Mouse (Mus musculus) megakaryocyte-erythroid progenitor cell, adult 5-6 weeks (primary cell): ENCODE results near the gene Megf8. TPM values are rescaled to one million over a fixed set of nuclear protein-coding genes. Genes with fewer than 3 reads are reported as not detected.

ENCODE experiments used
- total RNA-seq, 2 experiments: library from RNA; stranded (forward) in 1 of 2; stranded (reverse) in 1 of 2; fragments of 200-1000, 215-1000 nt in 1 of 2; fragments of >200 nt in 1 of 2; fragmentation: Nextera tagmentation in 1 of 2; gene quantifications; 2 replicates each; pipeline ENCODE4 v1.2.3; 2014 to 2017

Gene Megf8
- total RNA-seq, 2 experiments from 2014 or later: 2.6 to 2.7 TPM

Other genes starting within 250 kb of the Megf8 start
- 20.9 and 31.7 TPM in 2 replicates for gene Grik5, start 244.8 kb upstream of the Megf8 start, total RNA-seq (2014; fragmentation: Nextera tagmentation)
- 0.23 and 6.4 TPM in 2 replicates for gene Grik5, start 244.8 kb upstream of the Megf8 start, total RNA-seq (2017)
- 12.0 and 18.6 TPM in 2 replicates for gene Zfp574, start 244.6 kb upstream of the Megf8 start, total RNA-seq (2014; fragmentation: Nextera tagmentation)
- gene Zfp574, start 244.6 kb upstream of the Megf8 start, total RNA-seq (2017): 3.7 and 6.9 TPM in 2 replicates
- 0.40 and 0.57 TPM in 2 replicates for gene Pou2f2, start 137.4 kb upstream of the Megf8 start, total RNA-seq (2014; fragmentation: Nextera tagmentation)
- gene Pou2f2, start 137.4 kb upstream of the Megf8 start, total RNA-seq (2017): 0.91 TPM in 1 of 2 replicates, not detected in the other
- 16.0 and 24.9 TPM in 2 replicates for gene Dedd2, start 96.5 kb upstream of the Megf8 start, total RNA-seq (2014; fragmentation: Nextera tagmentation)
- gene Dedd2, start 96.5 kb upstream of the Megf8 start, total RNA-seq (2017): 13.5 and 15.2 TPM in 2 replicates
- 18.8 and 20.3 TPM in 2 replicates for gene Zfp526, start 95.7 kb upstream of the Megf8 start, total RNA-seq (2014; fragmentation: Nextera tagmentation)
- 10.1 and 12.5 TPM in 2 replicates for gene Zfp526, start 95.7 kb upstream of the Megf8 start, total RNA-seq (2017)
- 97.9 and 123 TPM in 2 replicates for gene Gsk3a, start 79.3 kb upstream of the Megf8 start, total RNA-seq (2014; fragmentation: Nextera tagmentation)
- gene Gsk3a, start 79.3 kb upstream of the Megf8 start, total RNA-seq (2017): 49.1 and 74.7 TPM in 2 replicates
- 8.7 and 18.9 TPM in 2 replicates for gene Erf, start 66.4 kb upstream of the Megf8 start, total RNA-seq (2014; fragmentation: Nextera tagmentation)
- gene Erf, start 66.4 kb upstream of the Megf8 start, total RNA-seq (2017): 6.2 and 8.6 TPM in 2 replicates
- gene Cic, start 49.5 kb upstream of the Megf8 start, total RNA-seq (2014; fragmentation: Nextera tagmentation): 125 and 134 TPM in 2 replicates
- 20.5 and 40.0 TPM in 2 replicates for gene Cic, start 49.5 kb upstream of the Megf8 start, total RNA-seq (2017)
- 22.0 and 23.2 TPM in 2 replicates for gene Pafah1b3, start 19.2 kb upstream of the Megf8 start, total RNA-seq (2014; fragmentation: Nextera tagmentation)
- 12.8 and 26.3 TPM in 2 replicates for gene Pafah1b3, start 19.2 kb upstream of the Megf8 start, total RNA-seq (2017)
- gene Prr19, start 15.8 kb upstream of the Megf8 start, total RNA-seq (2014; fragmentation: Nextera tagmentation): not detected in 2 replicates
- gene Prr19, start 15.8 kb upstream of the Megf8 start, total RNA-seq (2017): not detected in 2 replicates
- not detected in 2 replicates for gene Tmem145, start 11.1 kb upstream of the Megf8 start, total RNA-seq (2014; fragmentation: Nextera tagmentation)
- gene Tmem145, start 11.1 kb upstream of the Megf8 start, total RNA-seq (2017): not detected in 2 replicates
- not detected in 2 replicates for gene Cnfn, start 52.6 kb downstream of the Megf8 start, total RNA-seq (2014; fragmentation: Nextera tagmentation)
- not detected in 2 replicates for gene Cnfn, start 52.6 kb downstream of the Megf8 start, total RNA-seq (2017)
- 7.1 and 12.6 TPM in 2 replicates for gene Lipe, start 81.5 kb downstream of the Megf8 start, total RNA-seq (2014; fragmentation: Nextera tagmentation)
- gene Lipe, start 81.5 kb downstream of the Megf8 start, total RNA-seq (2017): 4.5 and 6.4 TPM in 2 replicates
- gene Cxcl17, start 95.7 kb downstream of the Megf8 start, total RNA-seq (2014; fragmentation: Nextera tagmentation): not detected in 2 replicates
- gene Cxcl17, start 95.7 kb downstream of the Megf8 start, total RNA-seq (2017): not detected in 2 replicates
- gene Ceacam1, start 160.4 kb downstream of the Megf8 start, total RNA-seq (2014; fragmentation: Nextera tagmentation): 6.6 and 6.8 TPM in 2 replicates
- 1.3 and 6.4 TPM in 2 replicates for gene Ceacam1, start 160.4 kb downstream of the Megf8 start, total RNA-seq (2017)
- gene Ceacam2, start 222.7 kb downstream of the Megf8 start, total RNA-seq (2014; fragmentation: Nextera tagmentation): not detected in 2 replicates
- not detected in 2 replicates for gene Ceacam2, start 222.7 kb downstream of the Megf8 start, total RNA-seq (2017)